Mouse (Mus musculus) fibroblast of lung, adult 2 months (primary cell): Measurements from ENCODE around the gene Ube2h.

Experiments used
- DNase-seq: peaks from one replicate; pipeline ENCODE4 v3.0.0-alpha.2; 2011; ENCODE audit warnings: low read depth

Gene Ube2h

DNA sequence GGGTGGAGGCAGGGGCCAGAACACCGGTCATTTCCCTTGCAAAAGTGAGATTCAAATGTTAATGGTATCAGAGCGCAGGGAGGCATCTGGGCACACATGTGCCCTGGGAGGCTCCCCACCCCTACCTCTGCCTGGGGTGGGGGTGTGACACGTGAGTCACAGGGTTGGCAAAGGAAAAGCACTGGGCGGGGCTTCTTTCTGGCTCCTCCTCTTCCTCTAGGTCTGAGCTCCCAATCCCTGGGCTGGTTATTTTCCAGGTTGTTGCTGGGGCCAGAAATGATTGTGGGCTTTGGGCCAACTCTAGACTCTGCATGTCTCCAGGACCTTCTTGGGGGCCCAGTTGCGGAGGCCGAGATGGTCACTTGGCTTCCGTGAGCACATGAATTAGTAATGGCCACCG is 108.2 kb downstream of the Ube2h start:
- DNase-seq: no peak

DNA sequence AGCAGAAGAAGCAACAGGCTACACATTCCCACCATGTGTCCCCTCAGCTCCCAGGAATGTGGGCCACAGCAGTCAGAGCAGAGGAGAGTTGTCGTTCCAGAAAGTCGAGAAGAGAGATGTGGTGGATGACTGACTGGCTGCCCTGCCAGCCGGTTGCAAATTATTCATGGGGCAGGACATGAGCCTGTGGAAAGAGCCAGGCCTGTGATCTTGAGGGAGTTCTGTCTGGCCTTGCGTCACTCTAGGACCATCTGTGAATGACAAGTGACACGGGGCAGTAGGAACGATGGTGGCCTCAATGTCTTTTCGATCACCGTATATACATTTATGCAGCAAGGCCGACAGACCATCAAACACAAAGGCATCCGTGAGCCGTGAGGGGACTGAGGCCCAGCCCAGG is 108.7 kb downstream of the Ube2h start:
- DNase-seq: no peak

DNA sequence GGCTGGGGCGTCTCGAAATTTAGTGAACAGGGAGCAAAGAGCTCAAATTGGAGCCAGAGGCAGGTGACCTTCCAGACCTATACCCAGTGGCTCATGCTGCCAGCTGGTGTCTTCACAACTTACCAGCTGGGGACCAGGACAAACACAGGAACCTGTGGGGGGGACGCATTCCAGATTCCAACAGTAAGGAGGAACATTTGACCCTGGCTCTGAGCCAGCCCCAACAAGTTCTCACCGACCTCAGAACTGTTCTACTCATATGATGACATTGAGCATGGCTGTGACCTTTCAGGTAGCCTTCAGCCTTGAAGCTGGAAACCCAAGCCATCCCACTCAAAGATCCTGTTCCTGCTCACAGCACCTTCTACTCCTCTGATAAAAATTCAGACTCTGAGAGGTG is 120.7 kb downstream of the Ube2h start:
- DNase-seq: no peak

DNA sequence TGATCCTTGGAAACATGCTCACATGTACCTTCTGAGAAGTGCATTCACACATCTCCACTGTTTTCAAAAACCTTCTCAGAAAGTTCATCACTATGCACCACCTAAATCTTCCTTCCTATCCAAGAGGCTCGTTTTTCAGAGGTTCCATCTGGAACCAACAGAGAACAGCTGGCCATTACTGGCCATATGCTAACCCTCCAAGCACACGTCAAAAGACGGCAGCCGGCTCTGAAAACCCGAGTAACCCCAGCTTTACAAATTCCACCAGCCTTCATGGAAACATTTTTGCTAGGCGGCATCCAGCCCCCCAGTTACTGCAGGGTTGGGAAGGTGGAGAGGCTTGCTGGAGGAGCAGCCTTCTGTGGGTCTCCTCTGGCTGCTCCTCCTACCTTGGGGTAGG is 122.3 kb downstream of the Ube2h start:
- DNase-seq: no peak

DNA sequence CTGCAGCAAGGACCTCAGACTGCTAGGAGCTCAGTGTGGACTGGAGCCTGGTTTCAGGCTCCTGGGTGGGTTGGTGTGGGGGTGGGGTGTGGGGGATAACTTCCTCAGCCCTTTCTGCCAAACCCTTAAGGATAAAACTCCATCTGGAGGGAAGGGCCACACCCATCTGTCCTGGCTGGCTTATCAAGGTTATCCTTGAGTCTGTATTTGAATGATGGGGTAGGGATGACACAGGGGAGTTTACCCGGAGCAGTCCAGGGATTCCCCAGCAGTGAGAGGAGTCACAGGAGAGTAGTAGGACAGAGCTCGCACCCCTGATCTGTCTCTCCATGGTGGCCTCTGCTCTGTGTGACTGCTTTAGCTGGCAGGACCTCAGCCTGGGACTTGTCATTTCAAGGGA is 124.0 kb downstream of the Ube2h start:
- no peak for DNase-seq

DNA sequence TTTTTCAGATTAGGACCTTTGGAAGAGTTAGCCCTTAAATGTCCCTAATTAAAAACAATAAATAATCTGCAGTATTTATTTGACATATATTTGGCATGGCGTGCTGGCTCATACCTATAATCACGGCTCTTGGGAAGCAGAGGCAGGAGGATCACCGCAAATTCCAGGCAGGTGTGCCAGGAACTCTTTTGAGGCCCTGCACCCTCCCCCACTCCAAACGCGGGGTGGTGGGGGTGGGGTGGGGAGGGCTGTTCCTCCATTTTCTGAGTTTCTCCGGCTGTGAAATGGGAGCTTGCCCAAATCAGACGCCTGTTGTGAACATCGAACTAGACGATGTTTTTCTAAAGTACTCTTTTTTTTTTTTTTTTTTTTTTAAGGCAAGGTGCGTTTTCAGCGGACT is 125.3 kb downstream of the Ube2h start:
- DNase-seq: no peak

DNA sequence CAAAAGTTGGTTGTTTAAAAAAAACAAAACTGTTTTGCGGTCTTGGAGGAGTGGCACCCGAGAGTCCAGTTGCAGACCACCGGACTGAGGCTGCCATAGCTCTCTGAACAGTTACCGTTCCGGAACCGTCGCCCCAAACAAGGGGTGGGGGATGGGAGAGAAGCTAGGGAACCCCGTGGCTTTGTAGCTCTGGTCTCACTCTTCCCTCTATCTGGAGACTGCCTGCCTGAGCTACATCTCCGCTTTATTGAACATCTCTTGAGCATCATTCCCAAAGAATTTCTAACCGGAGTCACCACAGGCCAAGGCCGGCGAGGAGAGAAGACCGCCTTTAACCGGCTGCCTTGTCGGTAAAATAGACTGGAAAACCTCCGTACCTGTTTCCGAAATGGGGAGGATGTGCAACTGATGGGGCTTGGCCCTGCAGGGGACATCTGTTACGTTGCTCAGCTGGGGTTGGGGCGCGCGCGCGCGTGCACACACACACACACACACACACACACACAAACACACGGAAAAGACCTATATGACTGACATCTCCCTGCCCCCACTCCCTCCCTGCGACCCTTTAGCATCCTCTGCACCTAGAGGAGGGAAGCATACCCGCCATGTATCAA is 126.2 kb downstream of the Ube2h start:
- no peak for DNase-seq

DNA sequence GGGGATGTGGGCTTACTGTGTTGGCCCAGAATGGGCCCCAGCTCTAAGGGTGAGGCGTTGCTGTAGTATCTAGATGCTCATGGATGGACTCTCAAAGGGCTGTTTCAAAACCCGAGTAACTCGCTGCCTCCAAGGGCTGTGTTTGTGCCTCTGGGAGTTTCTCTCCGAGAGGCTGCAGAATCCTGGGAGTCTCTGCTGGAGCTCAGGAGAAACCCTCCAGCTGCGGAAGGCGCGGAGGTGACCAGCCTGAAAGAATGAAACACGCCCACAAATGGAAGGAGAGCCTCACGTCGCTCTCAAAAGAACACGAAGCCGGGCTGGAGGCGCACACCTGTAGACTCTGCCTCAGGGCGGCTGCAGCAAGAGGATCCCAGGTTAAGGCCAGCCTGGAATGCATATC is 127.0 kb downstream of the Ube2h start:
- no peak for DNase-seq

DNA sequence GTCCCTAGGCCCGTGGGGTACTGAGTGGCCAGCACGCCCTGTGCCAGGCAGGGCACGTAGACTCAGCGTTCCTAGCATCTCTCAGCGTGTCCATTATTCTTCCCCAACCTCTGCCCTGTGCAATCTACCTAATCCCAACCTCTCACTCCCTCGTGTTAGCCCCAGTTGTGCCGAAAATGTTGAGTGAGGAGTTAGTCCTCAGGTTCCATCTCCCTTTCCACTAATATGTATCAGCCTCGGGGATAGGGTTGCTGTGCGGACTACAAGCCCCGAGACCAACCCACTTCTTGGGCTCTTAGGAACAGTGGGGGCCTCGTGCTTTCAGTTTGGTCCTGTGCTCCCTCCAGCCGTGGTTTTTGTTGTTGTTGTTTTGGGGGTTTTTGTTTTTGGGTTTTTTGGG is 127.8 kb downstream of the Ube2h start:
- DNase-seq: no peak

DNA sequence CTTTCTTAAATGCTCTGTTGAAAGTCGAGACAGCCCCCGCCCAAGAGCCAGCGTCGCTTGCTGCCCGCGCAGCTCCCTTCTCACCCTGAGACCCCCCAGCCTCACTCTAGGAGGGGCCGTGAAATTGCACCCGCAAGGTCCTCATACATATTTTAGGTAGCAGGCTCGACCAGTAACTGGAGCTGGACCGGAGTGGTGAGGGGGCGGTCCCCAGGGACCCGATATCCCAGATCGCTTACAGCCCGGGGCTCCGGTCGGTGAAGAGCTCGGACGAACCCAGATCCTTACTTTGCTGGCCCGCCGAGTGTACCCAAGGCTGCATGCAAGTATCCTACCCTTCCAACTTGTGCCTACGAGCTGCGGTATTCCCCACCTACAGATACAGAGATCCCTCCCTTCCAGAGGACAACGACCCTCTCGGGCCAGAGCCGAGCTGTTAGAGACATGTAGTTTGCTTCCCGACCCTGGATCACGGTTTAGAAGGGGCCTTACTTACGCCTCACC is 128.4 kb downstream of the Ube2h start:
- no peak for DNase-seq

DNA sequence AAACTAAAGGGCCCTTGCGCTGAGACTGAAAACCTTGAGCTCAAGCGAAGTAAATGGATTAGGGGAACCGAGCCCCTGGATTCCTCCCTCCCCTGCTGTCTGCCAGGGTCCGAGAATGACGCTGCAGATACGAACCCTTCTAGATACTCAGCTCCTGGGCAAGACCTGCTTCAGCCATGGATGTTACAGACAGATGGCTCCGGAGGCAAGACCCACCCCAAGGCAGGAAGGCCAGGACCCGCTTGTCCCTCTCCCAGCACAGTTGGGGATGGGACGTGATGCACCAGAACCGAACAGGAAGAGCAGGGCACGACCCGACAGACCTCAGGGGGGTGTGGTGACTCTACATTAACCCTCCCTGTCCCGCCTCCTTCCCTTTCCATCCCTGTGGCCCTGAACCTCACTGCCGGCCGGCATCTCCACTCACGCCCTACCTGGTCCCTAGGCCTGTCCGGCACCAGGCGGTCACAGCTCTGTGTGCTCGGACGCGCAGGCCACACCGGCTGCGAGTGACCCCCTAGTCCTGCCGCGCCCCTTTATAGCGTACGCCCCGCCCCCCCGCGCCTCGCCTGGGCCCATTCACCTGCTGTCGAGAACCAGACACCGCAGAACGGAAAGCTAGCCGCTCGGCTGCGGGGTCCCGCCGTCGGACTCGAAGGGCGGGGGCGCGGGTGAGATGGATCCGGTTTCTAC is 129.0 kb downstream of the Ube2h start:
- no peak for DNase-seq

DNA sequence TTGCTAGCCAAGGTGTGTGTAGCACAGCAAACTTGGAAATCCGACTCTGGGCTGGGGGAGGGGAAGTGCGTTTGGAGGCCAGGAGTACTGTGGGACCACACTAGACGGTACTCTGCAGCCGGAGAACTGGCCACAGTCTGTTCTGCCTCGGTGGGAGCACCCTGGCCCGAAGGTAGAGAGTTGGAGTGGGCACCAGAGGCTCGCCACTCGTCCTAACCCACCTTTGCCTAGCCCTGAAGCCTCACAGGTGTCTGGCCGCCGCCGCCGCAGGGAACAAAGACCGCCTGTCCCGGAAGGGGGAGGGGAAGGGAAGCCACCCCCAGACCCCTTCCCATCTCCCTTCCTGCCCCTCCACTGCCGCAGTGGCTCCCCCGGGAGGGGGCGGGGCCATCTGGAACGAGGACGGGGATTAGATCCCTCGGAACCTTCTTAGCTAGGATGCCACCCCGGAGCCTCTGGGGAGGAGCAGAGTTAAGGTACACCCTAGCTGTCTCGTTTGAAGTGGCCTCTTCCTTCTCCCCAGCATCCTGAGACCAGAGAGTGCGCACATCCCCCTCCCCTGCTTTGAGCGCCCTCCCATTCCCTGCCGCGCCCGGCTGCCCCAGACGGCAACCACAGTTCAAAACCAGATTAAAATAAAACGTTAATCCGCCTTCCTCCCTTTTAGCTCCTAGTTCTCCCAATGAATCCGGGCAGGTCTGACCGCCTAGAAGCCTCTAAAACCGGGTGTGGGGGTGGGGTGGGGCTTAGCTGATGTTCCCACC is 129.7 kb downstream of the Ube2h start:
- no peak for DNase-seq

DNA sequence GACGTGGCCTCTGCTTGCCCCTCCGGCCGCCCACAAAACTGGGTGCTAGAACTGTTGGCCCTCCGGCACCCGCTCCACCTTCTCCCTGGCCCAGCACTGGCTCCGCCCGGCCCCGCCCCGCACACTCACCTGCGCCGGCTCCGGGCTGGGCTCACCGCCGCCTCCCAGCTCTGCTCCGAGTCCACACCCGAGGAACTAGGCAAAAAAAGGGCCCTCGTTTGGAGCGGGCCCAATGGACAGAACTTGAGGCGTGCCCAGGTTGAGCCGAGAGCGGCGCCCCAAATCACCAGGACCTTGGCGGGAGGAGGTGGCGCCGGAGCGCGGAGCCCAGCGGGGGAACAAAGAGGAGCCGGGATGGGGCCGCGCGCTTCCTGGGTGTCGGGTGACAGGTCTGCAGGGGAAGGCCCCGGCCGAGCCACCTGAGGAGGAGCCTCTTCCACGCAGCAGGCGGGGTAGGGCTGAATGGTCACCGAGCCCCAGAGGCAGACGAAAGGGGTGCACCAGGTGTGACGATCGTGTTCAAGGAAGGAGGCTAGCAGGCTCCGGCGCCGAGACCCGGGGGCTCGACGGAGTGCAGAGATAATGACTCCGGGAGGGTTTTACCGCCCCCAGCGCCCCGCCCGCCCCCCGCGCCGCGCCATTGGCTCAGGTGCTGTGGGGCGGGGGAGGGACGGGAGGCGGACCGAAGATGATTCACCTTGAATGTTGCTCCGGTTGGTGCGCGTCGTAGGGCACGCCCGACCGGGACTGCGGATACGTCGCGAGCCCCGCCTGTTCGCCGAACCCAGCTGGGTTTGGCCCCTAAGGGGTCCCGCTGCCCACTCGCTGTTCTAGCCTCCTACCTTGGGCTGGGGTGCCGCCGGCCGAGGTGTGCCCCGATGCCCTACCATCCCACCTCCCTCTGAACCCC is 130.5 kb downstream of the Ube2h start:
- no peak for DNase-seq

DNA sequence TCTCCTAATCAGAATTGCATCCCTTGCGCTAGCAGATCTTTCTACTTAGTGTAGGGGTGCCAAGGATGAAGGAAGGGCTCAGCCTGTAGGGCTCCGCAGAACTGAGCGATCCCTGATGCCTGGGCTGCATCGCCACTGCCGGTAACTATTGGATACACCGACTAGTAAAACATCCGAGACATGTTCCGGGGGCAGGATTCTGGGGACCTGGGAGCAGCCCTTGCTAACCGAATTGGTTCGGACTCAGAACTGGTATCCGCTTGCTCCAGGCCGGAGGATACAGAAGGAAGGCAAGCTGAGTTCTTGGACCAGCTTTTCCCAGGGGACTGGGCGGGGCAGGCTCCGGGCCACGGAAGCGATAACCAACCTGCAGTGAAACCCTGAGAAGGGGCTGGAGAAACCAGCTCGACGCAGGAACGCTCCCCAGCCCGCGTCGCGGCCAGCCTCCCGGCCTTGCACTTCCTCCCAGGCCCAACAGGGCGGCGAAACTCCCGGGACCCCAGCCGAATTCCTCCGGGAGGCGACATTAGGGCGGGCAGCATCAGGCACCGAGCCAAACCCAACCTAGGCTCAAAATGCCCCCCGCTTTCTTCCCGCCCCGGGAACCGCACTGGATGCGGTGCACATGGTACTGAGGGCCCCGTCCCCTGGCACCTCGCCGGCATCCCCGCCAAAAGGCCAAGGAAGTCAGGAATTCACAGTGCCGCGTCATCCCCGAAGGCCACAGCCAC is 131.4 kb downstream of the Ube2h start:
- DNase-seq: no peak

DNA sequence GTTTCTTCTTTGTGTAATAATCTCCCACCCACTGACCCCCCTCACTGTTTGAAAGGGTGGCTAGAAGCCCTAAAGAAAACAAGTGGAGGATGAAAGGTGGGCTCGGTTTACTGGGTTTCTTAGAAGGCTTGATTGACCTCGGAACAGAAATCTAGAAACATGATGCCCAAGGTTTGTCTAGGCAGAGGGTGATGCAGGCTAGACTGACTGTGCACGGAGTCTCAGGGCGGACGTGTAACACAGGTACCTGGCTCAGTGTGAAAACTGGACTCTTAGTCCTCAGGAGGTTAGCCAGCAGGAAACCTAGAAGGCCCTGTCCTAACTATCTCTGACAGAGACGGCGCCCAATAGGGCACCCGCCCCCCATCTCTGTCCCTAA is 131.9 kb downstream of the Ube2h start:
- no peak for DNase-seq

DNA sequence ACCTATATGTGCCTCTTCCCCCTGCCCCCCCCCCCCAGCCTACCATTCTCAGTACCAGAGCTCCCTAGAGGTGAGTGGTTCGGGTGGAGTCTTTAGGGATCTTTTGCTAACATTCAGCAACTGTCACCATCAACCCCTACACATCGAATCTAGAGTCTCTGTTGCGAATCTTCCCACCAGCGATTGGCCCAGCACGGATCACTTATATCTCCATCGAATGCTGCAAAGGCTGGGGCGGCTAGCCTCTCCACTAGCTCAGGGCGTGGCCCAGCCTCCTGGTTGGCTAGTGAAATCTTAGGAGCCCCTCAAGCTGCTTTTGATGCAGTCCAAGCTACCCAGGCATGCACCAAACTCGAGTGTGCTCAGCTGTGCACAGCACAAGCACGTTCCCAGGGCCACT is 132.4 kb downstream of the Ube2h start:
- DNase-seq: no peak

DNA sequence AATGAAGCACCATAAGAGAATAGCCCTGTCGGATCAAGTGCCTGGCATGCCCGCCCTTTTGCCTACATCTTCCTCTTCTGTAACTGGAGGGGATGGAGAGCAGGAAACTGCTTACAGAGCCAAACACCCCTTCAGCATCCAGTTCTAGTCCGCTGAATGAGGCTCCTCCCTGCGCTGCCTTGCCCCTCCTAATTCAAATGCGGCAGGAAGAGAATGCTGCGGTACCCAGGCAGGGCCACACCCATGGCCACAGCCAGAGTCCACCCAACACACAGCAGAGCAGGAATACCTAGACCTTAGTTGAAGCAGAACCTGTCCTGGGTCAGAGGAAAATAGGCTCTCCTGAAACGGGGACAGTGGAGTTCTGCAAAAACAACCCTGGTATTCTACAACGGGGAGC is 133.1 kb downstream of the Ube2h start:
- no peak for DNase-seq

DNA sequence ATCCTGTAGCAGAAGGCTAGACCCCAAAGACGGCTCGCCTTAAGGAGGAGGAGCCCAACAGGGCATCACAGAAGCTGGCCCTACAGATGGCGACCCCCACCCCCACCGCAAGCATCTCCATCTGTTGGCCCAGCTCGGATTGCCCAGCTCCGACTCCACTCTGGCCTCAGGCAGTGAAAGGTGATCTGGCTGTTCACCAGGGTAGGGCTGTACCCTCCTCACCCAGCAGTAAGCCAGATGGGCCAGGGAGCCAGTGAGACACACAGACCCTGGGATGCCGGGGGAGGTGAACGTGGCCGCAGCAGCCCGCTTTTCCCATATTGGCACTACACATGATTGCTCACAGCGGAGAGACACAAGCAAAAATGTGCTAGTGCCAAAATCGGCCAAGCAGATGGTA is 135.2 kb downstream of the Ube2h start:
- DNase-seq: no peak

DNA sequence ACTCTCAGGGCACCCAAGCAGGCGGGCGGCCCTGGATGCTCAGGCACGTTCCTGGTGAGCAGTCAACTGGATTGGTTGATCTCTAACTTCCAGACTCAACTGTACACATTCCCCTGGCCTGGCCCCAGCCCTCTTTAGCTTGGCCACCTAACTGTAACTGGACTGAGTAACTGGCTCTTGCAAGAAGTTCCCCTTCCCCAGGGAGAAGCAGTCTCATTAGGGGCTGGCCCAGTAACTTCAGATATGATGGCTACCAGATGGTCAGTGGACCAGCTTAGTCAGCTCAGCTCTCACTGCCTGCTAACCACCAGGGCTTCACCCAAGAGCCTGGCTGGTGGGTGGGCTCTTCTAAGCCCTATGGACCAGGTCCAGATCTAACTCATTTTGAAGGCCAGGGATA is 136.1 kb downstream of the Ube2h start:
- no peak for DNase-seq

DNA sequence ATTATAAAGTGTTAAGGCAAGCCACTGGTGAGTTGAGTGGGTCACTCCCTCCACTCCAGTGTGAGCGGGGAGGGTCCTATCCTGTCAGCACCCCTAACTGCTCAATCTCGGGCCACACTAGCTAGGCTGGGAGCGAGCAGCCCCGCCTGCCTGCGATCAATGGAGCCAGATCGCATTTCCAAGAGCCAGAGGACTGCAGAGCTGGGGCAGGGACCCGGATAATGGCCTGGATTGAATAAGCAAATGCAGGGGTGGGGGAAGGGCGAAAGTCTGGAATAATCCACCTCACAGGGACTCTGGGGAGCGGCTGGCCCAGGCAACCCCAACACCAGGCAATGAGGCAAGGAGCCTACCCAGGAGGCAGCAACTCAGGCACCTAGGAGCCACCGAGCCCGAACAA is 137.1 kb downstream of the Ube2h start:
- DNase-seq: no peak

DNA sequence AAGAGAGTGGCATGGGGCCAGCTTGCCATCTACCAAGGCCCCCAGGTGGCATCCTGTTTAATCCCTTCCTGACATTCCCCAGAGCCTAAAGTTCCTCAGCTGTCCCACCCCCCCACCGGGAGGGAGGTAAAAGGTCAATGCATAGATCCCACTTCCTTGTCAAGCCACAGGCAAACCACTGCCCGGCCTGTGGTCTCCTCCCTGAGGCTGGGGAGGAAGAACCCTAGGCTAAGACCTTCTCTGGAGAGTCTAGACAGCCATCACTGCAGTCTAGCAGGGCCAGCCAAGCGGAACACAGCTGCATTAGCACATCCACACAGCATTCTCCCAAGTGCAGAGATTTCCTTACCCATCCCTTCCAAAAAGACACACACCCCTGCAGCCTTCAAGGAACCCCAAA is 138.0 kb downstream of the Ube2h start:
- DNase-seq: no peak

DNA sequence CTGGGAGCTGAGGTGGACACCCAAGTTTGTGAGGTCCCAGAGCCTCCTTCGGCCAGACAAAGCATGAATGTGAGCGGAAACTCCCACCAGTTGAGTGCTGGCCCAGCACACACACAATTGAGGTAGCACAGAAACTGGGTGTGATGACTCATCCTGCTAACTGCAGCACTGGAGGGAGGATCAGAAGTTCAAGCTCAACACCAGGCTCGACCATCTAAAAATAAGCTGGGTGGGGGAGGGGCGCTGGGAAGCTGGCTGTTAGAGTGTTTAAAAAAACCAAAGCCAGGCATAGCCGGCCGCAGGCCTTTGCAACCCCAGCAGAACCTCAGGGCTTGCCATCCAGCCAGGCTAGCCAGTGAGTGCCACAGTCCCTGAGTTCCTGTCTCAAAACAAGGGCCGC is 142.2 kb downstream of the Ube2h start:
- peak; percentile 34 for DNase-seq
